Mouse (Mus musculus): Measurements from ENCODE around the gene Itga7. TPM values are rescaled to one million over a fixed set of nuclear protein-coding genes. Genes with fewer than 3 reads are reported as not detected.

Gene Itga7
- polyA plus RNA-seq, 1 experiment: 8.4 TPM

DNA sequence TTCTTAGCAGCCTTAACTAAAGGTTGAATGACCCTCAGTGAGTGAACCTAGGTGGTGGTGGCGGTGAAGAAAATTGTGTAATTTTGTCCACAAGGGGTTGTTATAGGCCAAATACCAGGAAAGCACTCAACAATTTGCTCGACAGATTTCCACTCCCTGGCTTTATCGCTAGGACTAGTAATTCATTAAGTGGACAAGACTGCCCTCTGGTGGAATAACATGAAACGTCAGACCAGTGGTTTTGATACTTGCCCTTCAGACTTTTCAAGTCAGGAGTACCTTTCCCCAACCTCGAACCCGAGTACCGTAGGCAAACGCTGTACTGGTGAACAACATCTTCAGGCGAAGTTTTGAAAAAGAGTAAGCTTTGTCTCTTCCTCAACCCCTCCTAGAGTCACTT, 38.2 kb upstream of the Itga7 start:
- H3K36me3 ChIP-seq (ENCODE audit: control insufficient read depth, insufficient read depth, low read length): no peaks in the 10 kb centered on the region
- no peak overlapping the region for H3K27ac ChIP-seq (ENCODE audit: insufficient read depth, low read depth, low read length)
- H3K4me3 ChIP-seq (ENCODE audit: low read depth, low read length): no peak overlapping the region
- H3K4me1 ChIP-seq (ENCODE audit: control insufficient read depth, insufficient read depth, insufficient read length, low read length): peaks cover 3% of the 10 kb centered on the region
- peaks cover 15% of the 10 kb centered on the region for H3K27me3 ChIP-seq (ENCODE audit: control insufficient read depth, insufficient read depth, low read length)
- under 1% methylated on average over 9 of the region's 9 CpGs for WGBS
- TF ChIP-seq POLR2A (IDR thresholded peaks at IDR 0.05; ENCODE audit: low read depth, low read length) (no peak), CTCF (IDR thresholded peaks at IDR 0.05; ENCODE audit: extremely low read depth, insufficient read length, insufficient replicate concordance, low read depth, low read length) (no peak)

- TF ChIP-seq CTCF (IDR thresholded peaks at IDR 0.05; ENCODE audit: extremely low read depth, insufficient read length, insufficient replicate concordance, low read depth, low read length): no peak
- no peak for TF ChIP-seq POLR2A (IDR thresholded peaks at IDR 0.05; ENCODE audit: low read depth, low read length)
- 25% methylated on average over 17 of the region's 17 CpGs for WGBS
These were observed 37.5 kb upstream of the Itga7 start for GRCm38 (mm10) chr10:128895952-128896693.

GRCm38 (mm10) chr10:128896807-128897206, 36.8 kb upstream of the Itga7 start:
- WGBS: 31% methylated on average over 1 of the region's 1 CpGs
- H3K36me3 ChIP-seq (ENCODE audit: control insufficient read depth, insufficient read depth, low read length): no peaks in the 10 kb centered on the region
- no peak overlapping the region for H3K4me3 ChIP-seq (ENCODE audit: low read depth, low read length)
- H3K4me1 ChIP-seq (ENCODE audit: control insufficient read depth, insufficient read depth, insufficient read length, low read length): no peaks in the 10 kb centered on the region
- TF ChIP-seq CTCF (IDR thresholded peaks at IDR 0.05; ENCODE audit: extremely low read depth, insufficient read length, insufficient replicate concordance, low read depth, low read length) (no peak), POLR2A (IDR thresholded peaks at IDR 0.05; ENCODE audit: low read depth, low read length) (no peak)
- peaks cover 12% of the 10 kb centered on the region for H3K27me3 ChIP-seq (ENCODE audit: control insufficient read depth, insufficient read depth, low read length)
- H3K27ac ChIP-seq (ENCODE audit: insufficient read depth, low read depth, low read length): no peak overlapping the region

More at GRCm38 (mm10) chr10:128895952-128896693, 37.5 kb upstream of the Itga7 start:
- Histone ChIP-seq H3K27me3 (ENCODE audit: control insufficient read depth, insufficient read depth, low read length) (peaks cover 15% of the 10 kb centered on the region), H3K36me3 (ENCODE audit: control insufficient read depth, insufficient read depth, low read length) (no peaks in the 10 kb centered on the region), H3K4me1 (ENCODE audit: control insufficient read depth, insufficient read depth, insufficient read length, low read length) (peaks cover under 1% of the 10 kb centered on the region), H3K4me3 (ENCODE audit: low read depth, low read length) (no peak overlapping the region), H3K27ac (ENCODE audit: insufficient read depth, low read depth, low read length) (no peak overlapping the region)

- Histone ChIP-seq H3K4me1 (ENCODE audit: control insufficient read depth, insufficient read depth, insufficient read length, low read length) (no peaks in the 10 kb centered on the region), H3K27me3 (ENCODE audit: control insufficient read depth, insufficient read depth, low read length) (peaks cover 7% of the 10 kb centered on the region; the same call in 1 of the 2 replicates), H3K4me3 (ENCODE audit: low read depth, low read length) (no peak overlapping the region), H3K27ac (ENCODE audit: insufficient read depth, low read depth, low read length) (no peak overlapping the region), H3K36me3 (ENCODE audit: control insufficient read depth, insufficient read depth, low read length) (no peaks in the 10 kb centered on the region)
- no peak for TF ChIP-seq CTCF (IDR thresholded peaks at IDR 0.05; ENCODE audit: extremely low read depth, insufficient read length, insufficient replicate concordance, low read depth, low read length)
- TF ChIP-seq POLR2A (IDR thresholded peaks at IDR 0.05; ENCODE audit: low read depth, low read length): no peak
- WGBS: 27% methylated on average over 1 of the region's 1 CpGs
These were observed 36.1 kb upstream of the Itga7 start for GRCm38 (mm10) chr10:128897501-128897900.

DNA sequence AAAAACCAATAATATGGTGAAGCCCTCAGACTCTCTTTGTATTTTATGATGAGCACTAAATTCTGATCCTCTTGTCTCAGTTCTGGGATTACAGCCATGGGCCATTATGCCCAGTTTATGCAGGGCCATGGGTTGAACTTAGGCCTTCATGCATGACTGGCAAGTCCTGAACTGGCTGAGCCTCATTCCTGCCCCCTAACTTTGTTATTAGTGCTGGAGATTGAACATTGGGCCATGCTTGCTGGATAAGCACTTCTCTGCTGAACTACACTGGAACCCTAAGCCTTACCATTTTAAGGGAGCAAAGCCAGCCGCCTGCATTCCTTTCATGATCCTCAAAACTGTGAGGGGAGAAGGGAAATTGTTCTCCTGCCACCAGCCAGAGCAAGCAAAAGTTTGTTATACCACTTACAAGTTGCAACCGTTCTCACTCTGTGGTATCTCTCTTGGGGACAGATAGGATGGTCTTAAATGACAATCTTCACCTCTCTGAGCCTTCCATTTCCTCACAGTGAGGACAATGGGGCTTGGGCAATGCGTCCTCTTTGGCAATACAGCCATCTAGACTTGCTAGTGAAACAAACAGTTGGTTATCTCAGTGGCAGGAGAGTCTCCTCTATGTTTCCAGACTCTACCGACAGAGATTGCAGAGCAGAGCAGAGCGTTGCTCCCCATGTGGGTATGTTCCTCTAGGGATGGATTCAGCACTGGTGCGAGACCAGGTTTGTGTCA, 33.7 kb upstream of the Itga7 start:
- 82% methylated on average over 6 of the region's 6 CpGs for WGBS
- no peaks in the 10 kb centered on the region for H3K36me3 ChIP-seq (ENCODE audit: control insufficient read depth, insufficient read depth, low read length)

DNA sequence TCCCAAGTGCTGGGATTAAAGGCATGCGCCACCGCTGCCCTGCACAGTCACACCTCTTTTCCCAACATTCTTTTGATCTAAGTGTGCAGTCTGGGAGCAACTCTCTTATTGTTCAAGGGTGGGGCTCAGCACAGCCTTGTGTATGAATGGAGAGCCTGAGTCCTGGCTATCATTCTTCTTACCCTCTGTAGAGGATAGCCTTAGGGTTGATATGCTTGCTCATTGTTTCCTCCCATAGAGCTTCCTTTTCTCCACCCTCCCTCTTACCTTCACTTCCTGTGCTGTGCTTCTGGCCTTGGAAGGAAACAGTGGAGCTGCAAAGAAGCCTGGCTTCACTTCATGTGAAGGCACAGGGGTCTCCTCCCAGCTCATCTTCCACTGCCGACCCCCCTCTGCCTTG, 32.9 kb upstream of the Itga7 start, which contains the start of gene Cd63:
Gene Cd63, plus strand, starts transcription at position 292 of the 400 bp plus-strand sequence.
- WGBS: 65% methylated on average over 3 of the region's 3 CpGs
- no peak for TF ChIP-seq POLR2A (IDR thresholded peaks at IDR 0.05; ENCODE audit: low read depth, low read length)
- TF ChIP-seq CTCF (IDR thresholded peaks at IDR 0.05; ENCODE audit: extremely low read depth, insufficient read length, insufficient replicate concordance, low read depth, low read length): no peak
- no peak within 1 kb of the TSS for H3K27ac ChIP-seq (ENCODE audit: insufficient read depth, low read depth, low read length)
- no peak within 1 kb of the TSS for H3K4me3 ChIP-seq (ENCODE audit: low read depth, low read length)
- peaks cover 7% of the 10 kb centered on the region; the same call in 1 of the 2 replicates for H3K27me3 ChIP-seq (ENCODE audit: control insufficient read depth, insufficient read depth, low read length)
- H3K4me1 ChIP-seq (ENCODE audit: control insufficient read depth, insufficient read depth, insufficient read length, low read length): peaks cover 4% of the 10 kb centered on the region; the same call in 1 of the 2 replicates
- no peaks in the 10 kb centered on the region for H3K36me3 ChIP-seq (ENCODE audit: control insufficient read depth, insufficient read depth, low read length)

More for the DNA sequence above, 33.7 kb upstream of the Itga7 start:
- Histone ChIP-seq H3K27me3 (ENCODE audit: control insufficient read depth, insufficient read depth, low read length) (peaks cover 7% of the 10 kb centered on the region; the same call in 1 of the 2 replicates), H3K4me1 (ENCODE audit: control insufficient read depth, insufficient read depth, insufficient read length, low read length) (peaks cover 4% of the 10 kb centered on the region; the same call in 1 of the 2 replicates), H3K4me3 (ENCODE audit: low read depth, low read length) (no peak overlapping the region), H3K27ac (ENCODE audit: insufficient read depth, low read depth, low read length) (no peak overlapping the region)
- TF ChIP-seq POLR2A (IDR thresholded peaks at IDR 0.05; ENCODE audit: low read depth, low read length) (no peak), CTCF (IDR thresholded peaks at IDR 0.05; ENCODE audit: extremely low read depth, insufficient read length, insufficient replicate concordance, low read depth, low read length) (no peak)

DNA sequence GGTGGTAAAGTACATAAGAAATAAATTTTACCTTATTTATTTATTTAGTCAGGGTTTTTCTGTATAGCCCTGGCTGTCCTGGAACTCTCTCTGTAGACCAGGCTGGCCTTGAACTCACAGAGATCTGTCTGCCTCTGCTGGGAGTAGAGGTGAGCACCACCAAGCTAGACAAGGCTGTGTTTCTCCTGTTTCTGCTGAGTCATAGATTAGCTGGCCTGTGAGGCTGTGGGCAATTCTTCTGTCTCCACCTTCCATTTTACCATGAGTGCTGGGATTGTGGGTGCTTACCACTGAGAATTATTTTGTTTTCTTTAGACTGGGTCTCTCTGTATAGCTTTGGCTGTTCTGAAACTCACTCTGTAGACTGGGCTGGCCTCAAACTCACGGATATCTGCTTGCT, 32.2 kb upstream of the Itga7 start:
- WGBS: 91% methylated on average over 1 of the region's 1 CpGs
- H3K4me3 ChIP-seq (ENCODE audit: low read depth, low read length): no peak overlapping the region
- 0 out of 2 replicates have a peak, but pooled peaks cover 7% of the 10 kb centered on the region for H3K27me3 ChIP-seq (ENCODE audit: control insufficient read depth, insufficient read depth, low read length)
- H3K27ac ChIP-seq (ENCODE audit: insufficient read depth, low read depth, low read length): no peak overlapping the region
- no peaks in the 10 kb centered on the region for H3K36me3 ChIP-seq (ENCODE audit: control insufficient read depth, insufficient read depth, low read length)
- TF ChIP-seq POLR2A (IDR thresholded peaks at IDR 0.05; ENCODE audit: low read depth, low read length): no peak
- TF ChIP-seq CTCF (IDR thresholded peaks at IDR 0.05; ENCODE audit: extremely low read depth, insufficient read length, insufficient replicate concordance, low read depth, low read length): no peak
- H3K4me1 ChIP-seq (ENCODE audit: control insufficient read depth, insufficient read depth, insufficient read length, low read length): peaks cover 4% of the 10 kb centered on the region; the same call in 1 of the 2 replicates
